In genomic region chr17:45718323-45718722, GRCm38 (mm10) we compare ENCODE assay signal across 9 mouse cellular contexts. TPM values are rescaled to one million over a fixed set of nuclear protein-coding genes. Genes with fewer than 3 reads are reported as not detected.
DNase-seq lines count a peak whose midpoint lies in the region; ATAC-seq and TF ChIP-seq lines count a peak whose summit lies in the region.
"Had no signal": no experiment of that assay in that cellular context is flagged by ENCODE, and none has a peak within 500 bp of the region (broad histone marks: within the 10 kb centered on the region; RNA-seq: fewer than 3 reads in every experiment).

No protein-coding gene starts in this region.

- no peak overlapping the region for H3K9ac ChIP-seq in forebrain, embryonic 15.5 days (replicated peaks)
- no peak overlapping the region for H3K9ac ChIP-seq in intestine, postnatal 0 days (ENCODE audit: low read depth, low read length)
- no peak overlapping the region for H3K9ac ChIP-seq in midbrain, embryonic 14.5 days (replicated peaks; ENCODE audit: low read length)

- TF ChIP-seq CTCF in bone marrow macrophage, adult 2 months (IDR thresholded peaks at IDR 0.05; ENCODE audit: low read depth, low read length), result peak; percentile 66
- TF ChIP-seq CTCF in intestine, postnatal 0 days (IDR thresholded peaks at IDR 0.05; ENCODE audit: low read depth), result peak; percentile 90

- intact Hi-C loops in left cerebral cortex, postnatal 4 days (cut with DNase I), result no loop called here

- peak; percentile 81 for DNase-seq in urinary bladder, postnatal 14 days (ENCODE audit: low spot score)
- DNase-seq in urinary bladder, adult 2 months (ENCODE audit: low spot score), result no peak
- peak; percentile 74 for DNase-seq in left cerebral cortex, postnatal 4 days
- DNase-seq in midbrain, embryonic 14.5 days, result peak; percentile 82
- peak; percentile 43 to 47 for DNase-seq in thymus, adult 18-20 months

- no peaks in the 10 kb centered on the region for H3K9me3 ChIP-seq in forebrain, embryonic 15.5 days
- no peaks in the 10 kb centered on the region for H3K9me3 ChIP-seq in intestine, postnatal 0 days (ENCODE audit: control insufficient read depth)
- no peaks in the 10 kb centered on the region for H3K9me3 ChIP-seq in midbrain, embryonic 14.5 days (ENCODE audit: control insufficient read depth, low read length)

- WGBS in forebrain, embryonic 15.5 days, result 6% methylated on average over 10 of the region's 10 CpGs
- WGBS in intestine, postnatal 0 days, result 8% methylated on average over 10 of the region's 10 CpGs
- WGBS in midbrain, embryonic 14.5 days, result 12% methylated on average over 10 of the region's 10 CpGs

- no peak overlapping the region for H3K4me3 ChIP-seq in bone marrow macrophage, adult 2 months (ENCODE audit: insufficient read depth, low read length)
- H3K4me3 ChIP-seq in forebrain, embryonic 15.5 days, result no peak overlapping the region
- H3K4me3 ChIP-seq in intestine, postnatal 0 days (ENCODE audit: low read depth, low read length), result no peak overlapping the region
- H3K4me3 ChIP-seq in midbrain, embryonic 14.5 days (replicated peaks; ENCODE audit: low read depth, low read length), result no peak overlapping the region
- H3K4me3 ChIP-seq: erythroblast, embryonic 14.5 days had no signal

- no peak overlapping the region for H3K4me2 ChIP-seq in forebrain, embryonic 15.5 days (replicated peaks)
- no peak overlapping the region for H3K4me2 ChIP-seq in intestine, postnatal 0 days (replicated peaks; ENCODE audit: low read depth)
- H3K4me2 ChIP-seq in midbrain, embryonic 14.5 days (ENCODE audit: low read length), result no peak overlapping the region

- no peaks in the 10 kb centered on the region for H3K27me3 ChIP-seq in forebrain, embryonic 15.5 days
- no peaks in the 10 kb centered on the region for H3K27me3 ChIP-seq in intestine, postnatal 0 days (replicated peaks; ENCODE audit: control insufficient read depth, insufficient read depth, low read length)
- H3K27me3 ChIP-seq in midbrain, embryonic 14.5 days (ENCODE audit: control insufficient read depth, insufficient read depth, low read length), result no peaks in the 10 kb centered on the region

- no peak overlapping the region for H3K27ac ChIP-seq in bone marrow macrophage, adult 2 months (ENCODE audit: insufficient read depth, low read depth, low read length)
- no peak overlapping the region for H3K27ac ChIP-seq in forebrain, embryonic 15.5 days (replicated peaks)
- no peak overlapping the region for H3K27ac ChIP-seq in intestine, postnatal 0 days (ENCODE audit: low read depth, low read length)
- no peak overlapping the region for H3K27ac ChIP-seq in midbrain, embryonic 14.5 days (replicated peaks; ENCODE audit: low read depth, low read length)

- H3K36me3 ChIP-seq in forebrain, embryonic 15.5 days, result no peaks in the 10 kb centered on the region
- H3K36me3 ChIP-seq in intestine, postnatal 0 days (ENCODE audit: control insufficient read depth, insufficient read depth), result no peaks in the 10 kb centered on the region
- H3K36me3 ChIP-seq in midbrain, embryonic 14.5 days (ENCODE audit: control insufficient read depth, insufficient read depth, low read length), result no peaks in the 10 kb centered on the region

- no peak for TF ChIP-seq POLR2A in bone marrow macrophage, adult 2 months (IDR thresholded peaks at IDR 0.05; ENCODE audit: borderline replicate concordance, low read depth, low read length)

- peak; percentile 44 for ATAC-seq in forebrain, embryonic 15.5 days (replicated peaks)
- ATAC-seq in intestine, postnatal 0 days, result peak; percentile 49; the same call in 1 of the 2 replicates
- no peak for ATAC-seq in midbrain, embryonic 14.5 days (ENCODE audit: low FRiP score, low TSS enrichment)

- no peaks in the 10 kb centered on the region for H3K4me1 ChIP-seq in bone marrow macrophage, adult 2 months (ENCODE audit: control insufficient read depth, insufficient read depth, low read length)
- H3K4me1 ChIP-seq in forebrain, embryonic 15.5 days, result peaks cover 14% of the 10 kb centered on the region
- no peaks in the 10 kb centered on the region for H3K4me1 ChIP-seq in intestine, postnatal 0 days (replicated peaks; ENCODE audit: control insufficient read depth, insufficient read depth, low read length)
- peaks cover 12% of the 10 kb centered on the region; the same call in 1 of the 2 replicates for H3K4me1 ChIP-seq in midbrain, embryonic 14.5 days (ENCODE audit: control insufficient read depth, insufficient read depth, low read length)

RNA-seq across cellular contexts. Expression of gene 1600014C23Rik, which starts 15.3 kb away (rescaled TPM):
- not detected in 2 replicates for polyA plus RNA-seq in urinary bladder, adult 2 months (2012; rRNA removed)
- not detected in 2 replicates for polyA plus RNA-seq in bone marrow macrophage, adult 2 months (2012; ENCODE audit: insufficient read depth, insufficient read length, missing spikeins)
- 0.41 TPM in 1 of 2 replicates, not detected in the other for polyA plus RNA-seq in forebrain, embryonic 15.5 days (2015; fragmentation: Nextera tagmentation; extraction: Ambion mirVana)
- polyA plus RNA-seq in intestine, postnatal 0 days (2015; fragmentation: Nextera tagmentation; extraction: Ambion mirVana), result not detected in 2 replicates
- total RNA-seq in left cerebral cortex, postnatal 4 days (2021), result not detected
- 0.47 TPM in 1 of 2 replicates, not detected in the other for polyA plus RNA-seq in midbrain, embryonic 14.5 days (2014; fragmentation: Nextera tagmentation; extraction: Ambion mirVana)
- polyA plus RNA-seq: erythroblast, embryonic 14.5 days had no signal

RNA-seq across cellular contexts. Expression of gene Tmem63b, which starts 31.6 kb away (rescaled TPM):
- 73.6 and 76.5 TPM in 2 replicates for polyA plus RNA-seq in urinary bladder, adult 2 months (2012; rRNA removed)
- 20.0 and 21.2 TPM in 2 replicates for polyA plus RNA-seq in bone marrow macrophage, adult 2 months (2012; ENCODE audit: insufficient read depth, insufficient read length, missing spikeins)
- 124 and 125 TPM in 2 replicates for polyA plus RNA-seq in forebrain, embryonic 15.5 days (2015; fragmentation: Nextera tagmentation; extraction: Ambion mirVana)
- 22.6 and 24.7 TPM in 2 replicates for polyA plus RNA-seq in intestine, postnatal 0 days (2015; fragmentation: Nextera tagmentation; extraction: Ambion mirVana)
- total RNA-seq in left cerebral cortex, postnatal 4 days (2021), result 100 to 1,000 TPM; 272 to 284 TPM
- polyA plus RNA-seq in midbrain, embryonic 14.5 days (2014; fragmentation: Nextera tagmentation; extraction: Ambion mirVana), result 123 and 130 TPM in 2 replicates

RNA-seq across cellular contexts. Expression of gene Mrpl14, which starts 32.2 kb away (rescaled TPM):
- polyA plus RNA-seq in urinary bladder, adult 2 months (2012; rRNA removed), result 100 and 106 TPM in 2 replicates
- polyA plus RNA-seq in bone marrow macrophage, adult 2 months (2012; ENCODE audit: insufficient read depth, insufficient read length, missing spikeins), result 73.3 and 73.4 TPM in 2 replicates
- 122 and 125 TPM in 2 replicates for polyA plus RNA-seq in forebrain, embryonic 15.5 days (2015; fragmentation: Nextera tagmentation; extraction: Ambion mirVana)
- polyA plus RNA-seq in intestine, postnatal 0 days (2015; fragmentation: Nextera tagmentation; extraction: Ambion mirVana), result 120 and 127 TPM in 2 replicates
- total RNA-seq in left cerebral cortex, postnatal 4 days (2021), result 10 to 100 TPM; 49.2 to 55.7 TPM
- 110 and 139 TPM in 2 replicates for polyA plus RNA-seq in midbrain, embryonic 14.5 days (2014; fragmentation: Nextera tagmentation; extraction: Ambion mirVana)

RNA-seq across cellular contexts. Expression of gene Capn11, which starts 59.2 kb away (rescaled TPM):
- polyA plus RNA-seq in urinary bladder, adult 2 months (2012; rRNA removed), result 2.3 and 2.7 TPM in 2 replicates
- 1.5 and 1.7 TPM in 2 replicates for polyA plus RNA-seq in bone marrow macrophage, adult 2 months (2012; ENCODE audit: insufficient read depth, insufficient read length, missing spikeins)
- polyA plus RNA-seq in forebrain, embryonic 15.5 days (2015; fragmentation: Nextera tagmentation; extraction: Ambion mirVana), result 0.83 and 1.00 TPM in 2 replicates
- polyA plus RNA-seq in intestine, postnatal 0 days (2015; fragmentation: Nextera tagmentation; extraction: Ambion mirVana), result not detected in 2 replicates
- total RNA-seq in left cerebral cortex, postnatal 4 days (2021), result 1 to 10 TPM in 1 of 2 experiments, under 1 TPM in 1; 0.14 to 3.6 TPM
- polyA plus RNA-seq in midbrain, embryonic 14.5 days (2014; fragmentation: Nextera tagmentation; extraction: Ambion mirVana), result 0.08 and 2.4 TPM in 2 replicates
- polyA plus RNA-seq: erythroblast, embryonic 14.5 days had no signal
